Mouse (Mus musculus) splenic B cell, adult 2 months (primary cell): ENCODE results near the gene Them7.
A peak's percentile ranks its signal among the peaks of the same experiment; 100 is the strongest.

Experiments used
- DNase-seq: peaks from one replicate; pipeline ENCODE4 v3.0.0-alpha.2; 2011; ENCODE audit warnings: low read depth, low spot score
- H3K27me3 ChIP-seq: 2 replicates; pipeline ENCODE4 v1.6.1; 2012; ENCODE audit warnings: mild to moderate bottlenecking, low read length, moderate library complexity, mixed read lengths; ENCODE audit not compliant: control insufficient read depth, poor library complexity, insufficient read depth, severe bottlenecking
- H3K36me3 ChIP-seq: 2 replicates; pipeline ENCODE4 v1.6.1; 2012; ENCODE audit warnings: mild to moderate bottlenecking, low read length, moderate library complexity, mixed read lengths; ENCODE audit not compliant: control insufficient read depth, poor library complexity, insufficient read depth, severe bottlenecking

The Them7 gene

GRCm38 (mm10) chr2:105224134-105224986, at the start of gene Them7:
Them7 (plus strand) TSS chr2:105224320.
- H3K27me3 ChIP-seq = no peaks in the 10 kb centered on the region

GRCm38 (mm10) chr2:105178871-105179270, 45.2 kb upstream of the Them7 start:
- Histone ChIP-seq H3K36me3 (no peaks in the 10 kb centered on the region), H3K27me3 (no peaks in the 10 kb centered on the region)
- DNase-seq = no peak

More at GRCm38 (mm10) chr2:105224134-105224986, at the start of gene Them7:
- no peak for DNase-seq
- H3K36me3 ChIP-seq = no peaks in the 10 kb centered on the region

GRCm38 (mm10) chr2:105182501-105182900, 41.6 kb upstream of the Them7 start:
- Histone ChIP-seq H3K36me3 (no peaks in the 10 kb centered on the region), H3K27me3 (peaks cover 2% of the 10 kb centered on the region; the same call in 1 of the 2 replicates)
- DNase-seq = no peak

GRCm38 (mm10) chr2:105185140-105185539, 39.0 kb upstream of the Them7 start:
- no peak for DNase-seq
- H3K36me3 ChIP-seq = no peaks in the 10 kb centered on the region
- H3K27me3 ChIP-seq = peaks cover 2% of the 10 kb centered on the region; the same call in 1 of the 2 replicates

GRCm38 (mm10) chr2:105185768-105186529, 38.2 kb upstream of the Them7 start:
- Histone ChIP-seq H3K27me3 (peaks cover 2% of the 10 kb centered on the region; the same call in 1 of the 2 replicates), H3K36me3 (no peaks in the 10 kb centered on the region)
- no peak for DNase-seq

GRCm38 (mm10) chr2:105186591-105186990, 37.5 kb upstream of the Them7 start:
- no peaks in the 10 kb centered on the region for H3K36me3 ChIP-seq
- H3K27me3 ChIP-seq = peaks cover 2% of the 10 kb centered on the region; the same call in 1 of the 2 replicates
- no peak for DNase-seq

- Histone ChIP-seq H3K36me3 (no peaks in the 10 kb centered on the region), H3K27me3 (peaks cover 2% of the 10 kb centered on the region; the same call in 1 of the 2 replicates)
- peak; percentile 22 for DNase-seq
Measured at GRCm38 (mm10) chr2:105188182-105188581, 35.9 kb upstream of the Them7 start.

- H3K27me3 ChIP-seq = peaks cover 2% of the 10 kb centered on the region; the same call in 1 of the 2 replicates
- peak; percentile 8 for DNase-seq
- H3K36me3 ChIP-seq = no peaks in the 10 kb centered on the region
Measured at GRCm38 (mm10) chr2:105189352-105189751, 34.8 kb upstream of the Them7 start.

- H3K36me3 ChIP-seq = no peaks in the 10 kb centered on the region
- DNase-seq = no peak
- no peaks in the 10 kb centered on the region for H3K27me3 ChIP-seq
Measured at GRCm38 (mm10) chr2:105200152-105200551, 24.0 kb upstream of the Them7 start.

- no peak for DNase-seq
- Histone ChIP-seq H3K27me3 (no peaks in the 10 kb centered on the region; the same call in 1 of the 2 replicates), H3K36me3 (no peaks in the 10 kb centered on the region)
Measured at GRCm38 (mm10) chr2:105206563-105207174, 17.5 kb upstream of the Them7 start.

- Histone ChIP-seq H3K36me3 (no peaks in the 10 kb centered on the region), H3K27me3 (no peaks in the 10 kb centered on the region; the same call in 1 of the 2 replicates)
- DNase-seq = no peak
Measured at GRCm38 (mm10) chr2:105212839-105213238, 11.3 kb upstream of the Them7 start.

GRCm38 (mm10) chr2:105215914-105216313, 8.2 kb upstream of the Them7 start:
- H3K27me3 ChIP-seq = no peaks in the 10 kb centered on the region
- no peaks in the 10 kb centered on the region for H3K36me3 ChIP-seq
- no peak for DNase-seq

- Histone ChIP-seq H3K36me3 (no peaks in the 10 kb centered on the region), H3K27me3 (no peaks in the 10 kb centered on the region)
- no peak for DNase-seq
Measured at GRCm38 (mm10) chr2:105219229-105219628, 4.9 kb upstream of the Them7 start.

- no peaks in the 10 kb centered on the region for H3K36me3 ChIP-seq
- H3K27me3 ChIP-seq = no peaks in the 10 kb centered on the region
- no peak for DNase-seq
Measured at GRCm38 (mm10) chr2:105219664-105220063, 4.5 kb upstream of the Them7 start.
